Mouse (Mus musculus): ENCODE measurements around the gene Mdn1. TPM values are rescaled to one million over a fixed set of nuclear protein-coding genes. Genes with fewer than 3 reads are reported as not detected.

The Mdn1 gene
- 9.7 TPM for polyA plus RNA-seq (2014; fragmentation: Illumina TruSeq; extraction: RNeasy Lipid Tissue Mini Kit (QIAGEN cat#74804); ENCODE audit: low replicate concordance)

GRCm38 (mm10) chr4:32656918-32657662 is at the start of gene Mdn1:
Gene Mdn1 (plus strand): TSS chr4:32657119.

GRCm38 (mm10) chr4:32615034-32615881 is 41.7 kb upstream of the Mdn1 start, which contains the start of gene Casp8ap2:
Gene Casp8ap2 (plus strand): TSS chr4:32615451.

GRCm38 (mm10) chr4:32799966-32800576 is 143.2 kb downstream of the Mdn1 start, which contains the start of gene Lyrm2:
Gene Lyrm2 (plus strand): TSS chr4:32800253.

Other genes with a start within 250 kb of the Mdn1 start
- gene Gja10, start 54.4 kb upstream of the Mdn1 start, polyA plus RNA-seq (2014; fragmentation: Illumina TruSeq; extraction: RNeasy Lipid Tissue Mini Kit (QIAGEN cat#74804); ENCODE audit: low replicate concordance): not detected
- 26.6 TPM for gene Casp8ap2, start 41.7 kb upstream of the Mdn1 start, polyA plus RNA-seq (2014; fragmentation: Illumina TruSeq; extraction: RNeasy Lipid Tissue Mini Kit (QIAGEN cat#74804); ENCODE audit: low replicate concordance)
- 59.6 TPM for gene Lyrm2, start 143.1 kb downstream of the Mdn1 start, polyA plus RNA-seq (2014; fragmentation: Illumina TruSeq; extraction: RNeasy Lipid Tissue Mini Kit (QIAGEN cat#74804); ENCODE audit: low replicate concordance)